Mouse (Mus musculus) heart, adult 2 months (tissue): Measurements from ENCODE around the gene Gatb.

Experiments
- CTCF ChIP-seq: fragments of 200-600 bp; IDR thresholded peaks from 2 replicates; pipeline ENCODE4 v1.8.1; 2022; ENCODE audit warnings: antibody characterized with exemption, mild to moderate bottlenecking, moderate library complexity
- EP300 ChIP-seq: fragments of 200-500 bp; IDR thresholded peaks from 2 replicates; pipeline ENCODE4 v1.6.1; 2011; ENCODE audit warnings: low read depth, low read length, control low read depth; ENCODE audit not compliant: insufficient read depth

DNA sequence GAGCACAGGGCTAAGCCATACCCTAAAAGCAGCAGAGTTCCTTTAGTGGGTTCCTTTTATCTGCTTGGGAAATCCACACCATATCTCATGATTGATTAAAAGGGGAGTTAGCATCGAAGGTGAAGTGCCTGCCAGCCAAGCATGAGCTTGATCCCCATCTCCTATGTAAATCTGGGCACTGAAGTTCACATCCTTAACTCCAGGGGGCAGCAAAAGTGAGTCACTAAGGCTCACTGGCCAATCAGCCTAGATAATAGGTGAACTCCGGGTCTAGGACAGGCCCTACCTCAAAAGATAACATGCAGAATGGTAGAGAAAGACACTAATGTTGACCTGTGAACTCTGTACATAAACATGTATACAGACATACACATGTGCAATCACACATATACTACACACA, 30.3 kb upstream of the Gatb start:
- TF ChIP-seq EP300 (no peak), CTCF (peak; percentile 57)
